Mouse (Mus musculus) erythroblast, adult 5-6 weeks (primary cell): Measurements from ENCODE around the gene Tpo. TPM values are rescaled to one million over a fixed set of nuclear protein-coding genes. Genes with fewer than 3 reads are reported as not detected.

Source experiments
- ATAC-seq: replicated peaks from 2 replicates; pipeline ENCODE4 v1.8.0; 2016; ENCODE audit warnings: moderate number of reproducible peaks, mild to moderate bottlenecking, moderate TSS enrichment, inconsistent platforms; ENCODE audit not compliant: poor library complexity, low FRiP score, severe bottlenecking
- total RNA-seq, 2 experiments: library from RNA; stranded (forward) in 1 of 2; stranded (reverse) in 1 of 2; fragments of 150-400 nt in 1 of 2; fragments of 200-764, 138-1000 nt in 1 of 2; gene quantifications; 2 replicates each; pipeline versions ENCODE4 v1.2.3 to v1.2.4; 2015 to 2017; ENCODE audit warnings: low replicate concordance in 2 of 2

The Tpo gene
- total RNA-seq (2015; ENCODE audit: low replicate concordance) (not detected in 2 replicates), total RNA-seq (2017; ENCODE audit: low replicate concordance) (not detected in 2 replicates)

GRCm38 (mm10) chr12:30132524-30132923, at the start of gene Tpo:
Tpo (minus strand) TSS chr12:30132624.
- ATAC-seq: no peak

GRCm38 (mm10) chr12:30181721-30182120, 49.3 kb upstream of the Tpo start:
- no peak for ATAC-seq

- no peak for ATAC-seq
Observed at GRCm38 (mm10) chr12:30179623-30180022, 47.2 kb upstream of the Tpo start.

- ATAC-seq: no peak
Observed at GRCm38 (mm10) chr12:30177966-30178365, 45.5 kb upstream of the Tpo start.

- no peak for ATAC-seq
Observed at GRCm38 (mm10) chr12:30177529-30177928, 45.1 kb upstream of the Tpo start.

DNA sequence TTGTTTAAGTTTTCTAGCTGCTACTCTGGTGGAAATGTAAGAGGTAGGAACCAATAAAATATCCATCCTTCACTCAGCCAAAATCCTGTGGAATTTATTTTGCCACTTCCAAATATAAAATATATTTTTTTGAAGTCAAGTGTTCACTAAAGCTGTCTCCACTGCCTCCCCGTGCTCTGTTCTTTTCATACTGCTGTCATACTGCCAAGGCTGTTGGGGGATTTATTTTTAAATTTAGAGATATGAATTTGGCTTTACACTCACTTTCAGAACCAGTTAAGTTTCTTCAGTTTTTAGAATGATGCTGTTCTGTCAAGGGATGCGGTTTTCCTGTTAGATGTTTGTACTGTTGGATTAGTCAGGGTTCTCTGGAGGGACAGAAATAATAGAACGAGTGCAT, 36.1 kb upstream of the Tpo start:
- no peak for ATAC-seq

GRCm38 (mm10) chr12:30164538-30164937, 32.1 kb upstream of the Tpo start:
- ATAC-seq: no peak

- ATAC-seq: no peak
Observed at GRCm38 (mm10) chr12:30164005-30164404, 31.6 kb upstream of the Tpo start.

GRCm38 (mm10) chr12:30161731-30162406, 29.4 kb upstream of the Tpo start:
- no peak for ATAC-seq

- ATAC-seq: no peak
Observed at GRCm38 (mm10) chr12:30160475-30160874, 28.1 kb upstream of the Tpo start.

GRCm38 (mm10) chr12:30159788-30160187, 27.4 kb upstream of the Tpo start:
- ATAC-seq: no peak

DNA sequence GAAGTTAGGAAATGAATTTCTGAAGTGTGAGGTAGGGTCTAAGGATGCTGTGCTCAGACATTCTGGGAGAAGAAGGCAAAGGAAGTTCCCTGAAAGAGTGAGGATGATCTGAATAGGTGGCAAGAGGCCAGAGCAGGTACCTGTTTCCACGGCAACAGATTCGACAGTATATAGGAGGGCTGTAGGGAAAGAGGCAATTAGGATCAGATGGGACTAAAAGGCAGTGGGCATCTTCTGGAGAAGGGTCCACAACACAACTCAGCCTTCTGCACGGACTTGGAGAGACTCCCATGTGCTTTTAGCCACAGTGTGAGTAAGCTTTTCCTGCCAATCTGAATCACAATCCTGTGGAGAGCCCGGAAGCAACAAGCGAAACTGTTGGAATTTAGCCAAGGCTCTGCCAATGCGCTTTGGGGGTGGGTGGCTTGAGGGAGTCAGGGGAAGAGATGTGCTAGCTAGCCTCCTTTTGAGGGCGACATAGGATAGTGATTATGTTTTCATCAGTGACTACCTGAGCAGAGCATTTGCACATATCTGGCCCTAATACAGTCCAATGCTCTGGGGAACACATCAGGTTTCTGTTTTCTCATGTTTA, 21.8 kb upstream of the Tpo start:
- no peak for ATAC-seq

GRCm38 (mm10) chr12:30142085-30142484, 9.7 kb upstream of the Tpo start:
- ATAC-seq: no peak

- ATAC-seq: no peak
Observed at GRCm38 (mm10) chr12:30129411-30129716, 3.1 kb downstream of the Tpo start.

GRCm38 (mm10) chr12:30128561-30129410, 3.6 kb downstream of the Tpo start:
- ATAC-seq: no peak

DNA sequence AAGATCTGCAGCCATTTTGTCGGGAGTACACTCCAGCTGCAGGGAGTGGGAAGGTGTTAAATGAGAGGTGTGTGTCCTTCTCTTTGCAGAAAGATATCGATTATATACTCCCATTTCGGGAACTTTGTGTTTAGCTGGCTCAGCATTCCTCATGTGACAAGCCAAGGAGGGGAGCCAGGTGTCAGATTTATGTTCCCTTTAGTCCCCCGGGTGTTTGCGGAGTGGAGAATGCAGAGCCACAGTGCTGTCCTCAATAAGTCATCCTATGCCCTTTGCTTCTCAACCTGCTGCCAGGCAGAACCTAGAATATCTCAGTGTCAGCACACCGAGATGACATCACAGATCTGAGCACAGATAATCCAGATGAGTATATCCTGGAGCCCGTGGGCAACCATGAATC, 10.1 kb downstream of the Tpo start:
- ATAC-seq: no peak

GRCm38 (mm10) chr12:30112271-30112670, 20.2 kb downstream of the Tpo start:
- ATAC-seq: no peak

DNA sequence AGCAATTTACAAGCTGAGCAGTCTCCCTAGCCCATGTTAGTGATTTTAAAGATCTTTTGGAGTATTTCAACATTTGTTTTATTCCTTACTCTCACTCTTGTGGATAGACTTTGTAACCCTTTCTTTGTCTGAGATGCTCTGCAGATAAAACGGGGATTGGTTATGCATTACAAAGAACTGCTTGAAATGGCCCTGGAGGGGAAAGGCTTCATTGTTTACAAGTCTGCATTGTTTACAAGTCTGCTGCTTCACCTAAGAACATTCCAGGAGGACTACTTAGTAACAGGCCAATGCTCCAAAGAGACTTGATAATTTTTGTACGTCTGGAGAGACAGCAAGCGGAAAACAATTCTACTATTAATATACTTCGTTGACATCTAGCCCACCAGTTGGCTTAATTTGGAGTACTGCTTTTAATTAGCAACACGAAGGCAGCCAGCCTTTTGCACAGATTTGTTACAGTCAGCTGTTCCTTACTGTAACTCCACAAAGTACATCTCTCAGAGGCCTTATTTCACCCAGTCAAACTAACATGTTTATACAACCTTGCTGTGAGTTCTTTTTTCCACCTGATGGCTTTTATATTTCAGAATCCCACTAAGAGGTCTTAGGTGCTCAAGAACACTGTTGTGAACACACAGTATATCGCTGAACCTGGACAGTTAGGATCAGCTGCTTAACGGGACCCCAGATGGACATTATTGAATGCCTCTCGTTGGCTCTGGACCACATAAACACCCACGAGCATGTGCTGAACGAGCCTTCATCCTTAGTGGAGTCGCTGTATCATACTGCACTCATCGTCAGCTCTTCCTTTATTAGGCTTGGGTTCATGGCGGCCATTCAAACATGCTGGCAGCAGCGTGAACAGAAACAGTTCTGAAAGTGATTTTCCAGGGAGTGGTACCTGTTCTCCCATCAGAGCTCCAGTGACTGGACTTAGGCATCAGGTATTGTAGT, 22.5 kb downstream of the Tpo start:
- no peak for ATAC-seq

DNA sequence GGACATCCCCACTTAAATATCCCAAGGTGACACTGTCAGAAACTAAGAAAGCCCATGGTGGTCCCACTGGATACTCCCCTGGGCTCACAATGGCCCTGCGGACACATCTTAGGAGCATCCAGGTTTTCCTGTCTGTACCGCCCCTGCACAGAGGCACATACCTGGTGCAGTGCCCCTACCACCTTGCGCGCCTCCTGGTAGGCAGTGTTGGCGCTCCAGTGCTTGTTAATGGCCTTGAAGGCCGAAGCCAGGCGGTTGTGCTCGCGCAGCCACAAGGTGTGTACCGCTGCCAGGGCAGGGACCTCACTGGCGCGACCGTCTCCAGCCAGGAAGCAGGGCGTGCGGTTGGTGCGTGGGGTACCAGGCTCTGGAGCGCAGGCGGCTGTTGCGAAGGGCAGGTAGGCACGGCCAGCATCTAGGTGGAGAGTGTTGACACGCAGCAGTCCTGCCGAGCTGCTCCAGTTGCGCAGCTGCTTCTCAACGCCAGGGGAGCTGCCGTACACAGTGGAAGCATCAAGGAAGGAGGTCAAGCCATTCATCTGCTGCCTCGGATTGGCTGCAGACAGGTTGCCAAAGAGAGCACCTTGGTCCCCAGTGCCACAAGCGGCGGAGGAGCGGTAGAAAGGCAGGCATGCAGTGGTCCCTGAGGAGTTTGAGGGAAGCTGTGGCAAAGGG, 29.4 kb downstream of the Tpo start:
- ATAC-seq: no peak
